Mouse (Mus musculus) erythroblast, embryonic 14.5 days (primary cell): ENCODE data around the gene Aqp1.

ENCODE experiments used
- GATA1 ChIP-seq: IDR thresholded peaks from 2 replicates; pipeline ENCODE4 v1.6.1; 2012; ENCODE audit warnings: low read length, inconsistent platforms, mixed read lengths
- TAL1 ChIP-seq: IDR thresholded peaks from 3 replicates; pipeline ENCODE4 v1.6.1; 2012; ENCODE audit warnings: low read length, inconsistent platforms, mixed read lengths

GRCm38 (mm10) chr6:55332773-55333109, 3.5 kb upstream of the Aqp1 start:
- TF ChIP-seq TAL1 (no peak), GATA1 (no peak)
